Mouse (Mus musculus) limb, embryonic 14.5 days (tissue): ENCODE data around the gene Gaa. TPM values are rescaled to one million over a fixed set of nuclear protein-coding genes. Genes with fewer than 3 reads are reported as not detected.

Source experiments
- ATAC-seq: fragments of 200-750 bp; cut with Nextera tagmentation; 2 replicates; pipeline ENCODE4 v1.8.0; 2017; ENCODE audit warnings: low read depth, moderate number of reproducible peaks, moderate TSS enrichment; ENCODE audit not compliant: low FRiP score
- DNase-seq: peaks from one replicate; pipeline ENCODE4 v3.0.0-alpha.2; 2015; ENCODE audit warnings: low spot score
- H3K27ac ChIP-seq: fragments of 300-500 bp; sonication (generic); replicated peaks from 2 replicates; pipeline ENCODE4 v1.5.1; 2014; ENCODE audit warnings: low read depth, mild to moderate bottlenecking, low read length, moderate library complexity, mixed read lengths
- H3K27me3 ChIP-seq: fragments of 300-500 bp; sonication (generic); 2 replicates; pipeline ENCODE4 v1.6.1; 2014; ENCODE audit warnings: low read length, mixed read lengths; ENCODE audit not compliant: control insufficient read depth, insufficient read depth
- H3K36me3 ChIP-seq: fragments of 300-500 bp; sonication (generic); 2 replicates; pipeline ENCODE4 v1.6.1; 2014; ENCODE audit warnings: mild to moderate bottlenecking, low read length, moderate library complexity, mixed read lengths; ENCODE audit not compliant: control insufficient read depth, insufficient read depth
- H3K4me1 ChIP-seq: fragments of 300-500 bp; sonication (generic); 2 replicates; pipeline ENCODE4 v1.6.1; 2014; ENCODE audit warnings: antibody characterized with exemption, low read length, mixed read lengths; ENCODE audit not compliant: control insufficient read depth, insufficient read depth
- H3K4me2 ChIP-seq: fragments of 300-500 bp; sonication (generic); replicated peaks from 2 replicates; pipeline ENCODE4 v1.6.1; 2014; ENCODE audit warnings: low read depth, mild to moderate bottlenecking, low read length, moderate library complexity; ENCODE audit not compliant: severe bottlenecking
- H3K4me3 ChIP-seq: fragments of 300-500 bp; sonication (generic); replicated peaks from 2 replicates; pipeline ENCODE4 v1.5.1; 2014; ENCODE audit warnings: low read length
- H3K9ac ChIP-seq: fragments of 300-500 bp; sonication (generic); 2 replicates; pipeline ENCODE4 v1.6.1; 2014; ENCODE audit warnings: mild to moderate bottlenecking, low read depth, low read length, moderate library complexity; ENCODE audit not compliant: severe bottlenecking
- H3K9me3 ChIP-seq: fragments of 300-500 bp; sonication (generic); 2 replicates; pipeline ENCODE4 v1.6.1; 2016; ENCODE audit warnings: low read length; ENCODE audit not compliant: control insufficient read depth
- POLR2A ChIP-seq: fragments of 200-500 bp; IDR thresholded peaks from 2 replicates; pipeline ENCODE4 v1.8.0; 2012; ENCODE audit warnings: inconsistent platforms, mild to moderate bottlenecking, moderate library complexity, borderline replicate concordance; ENCODE audit not compliant: insufficient read depth, insufficient read length; ENCODE audit errors: extremely low read depth
- WGBS: fragments of 180-500 bp; shearing (Covaris S2); extraction: QIAGEN DNeasy Blood & Tissue Kit; methylation state at CpG from one replicate; pipeline ENCODE4 v1.1.7; 2014; 5-methylcytosine and 5-hydroxymethylcytosine counted together
- polyA plus RNA-seq, 2 experiments: library from polyadenylated mRNA; depleted of rRNA in 1 of 2; stranded (reverse) in 1 of 2; unstranded in 1 of 2; fragments of >200 nt; fragmentation: Nextera tagmentation in 1 of 2; extraction: Ambion mirVana in 1 of 2; gene quantifications; 2 replicates each; pipeline versions ENCODE4 v1.2.1 to v1.2.3; 2012 to 2014

Gaa gene
- polyA plus RNA-seq, 2 experiments = 74.5 to 136 TPM

DNA sequence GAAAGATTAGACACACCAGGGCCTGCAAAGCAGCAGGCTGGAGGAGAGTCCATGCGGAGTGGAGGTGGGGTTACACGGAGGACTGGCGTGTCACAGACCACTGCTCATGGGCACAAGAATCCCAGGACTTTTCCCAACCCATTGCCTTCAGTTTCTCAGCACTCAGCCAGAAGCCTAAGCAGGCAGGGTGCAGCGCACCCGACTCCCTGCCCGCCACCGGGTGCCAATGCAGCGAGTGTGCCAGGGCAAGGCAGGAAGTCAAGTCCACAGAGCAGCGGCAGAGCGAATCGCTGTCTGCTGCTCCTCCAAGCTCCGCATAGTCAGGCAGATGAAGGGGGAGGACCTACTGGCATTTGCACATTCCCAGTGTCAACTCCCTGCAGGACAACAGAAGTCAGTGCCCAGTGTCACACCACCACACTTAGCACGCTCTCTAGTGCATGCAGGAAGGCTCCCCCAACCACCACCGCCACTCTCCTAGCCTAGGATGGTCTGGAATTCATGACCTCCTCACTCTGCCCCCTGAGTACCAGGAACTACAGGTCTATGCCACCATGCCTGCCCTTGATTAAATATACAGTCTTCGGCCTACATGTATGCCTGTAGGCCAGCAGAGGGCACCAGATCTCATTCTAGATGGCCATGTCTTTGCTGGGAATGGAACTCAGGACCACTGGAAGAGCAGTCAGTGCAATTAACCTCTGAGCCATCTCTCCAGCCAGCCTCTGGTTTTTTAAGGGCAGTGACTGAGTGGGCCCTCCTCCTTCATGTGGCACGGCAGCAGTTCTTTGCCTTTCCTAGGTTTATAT lies 37.4 kb downstream of the Gaa start:
- no peaks in the 10 kb centered on the region for H3K9me3 ChIP-seq
- no peaks in the 10 kb centered on the region for H3K36me3 ChIP-seq
- H3K4me3 ChIP-seq = no peak overlapping the region
- H3K4me2 ChIP-seq = no peak overlapping the region
- DNase-seq = no peak
- no peak overlapping the region for H3K27ac ChIP-seq
- peaks cover 4% of the 10 kb centered on the region; the same call in 1 of the 2 replicates for H3K4me1 ChIP-seq
- ATAC-seq = no peak
- H3K27me3 ChIP-seq = no peaks in the 10 kb centered on the region
- TF ChIP-seq POLR2A = no peak
- WGBS = 44% methylated on average over 16 of the region's 16 CpGs
- H3K9ac ChIP-seq = no peak overlapping the region

DNA sequence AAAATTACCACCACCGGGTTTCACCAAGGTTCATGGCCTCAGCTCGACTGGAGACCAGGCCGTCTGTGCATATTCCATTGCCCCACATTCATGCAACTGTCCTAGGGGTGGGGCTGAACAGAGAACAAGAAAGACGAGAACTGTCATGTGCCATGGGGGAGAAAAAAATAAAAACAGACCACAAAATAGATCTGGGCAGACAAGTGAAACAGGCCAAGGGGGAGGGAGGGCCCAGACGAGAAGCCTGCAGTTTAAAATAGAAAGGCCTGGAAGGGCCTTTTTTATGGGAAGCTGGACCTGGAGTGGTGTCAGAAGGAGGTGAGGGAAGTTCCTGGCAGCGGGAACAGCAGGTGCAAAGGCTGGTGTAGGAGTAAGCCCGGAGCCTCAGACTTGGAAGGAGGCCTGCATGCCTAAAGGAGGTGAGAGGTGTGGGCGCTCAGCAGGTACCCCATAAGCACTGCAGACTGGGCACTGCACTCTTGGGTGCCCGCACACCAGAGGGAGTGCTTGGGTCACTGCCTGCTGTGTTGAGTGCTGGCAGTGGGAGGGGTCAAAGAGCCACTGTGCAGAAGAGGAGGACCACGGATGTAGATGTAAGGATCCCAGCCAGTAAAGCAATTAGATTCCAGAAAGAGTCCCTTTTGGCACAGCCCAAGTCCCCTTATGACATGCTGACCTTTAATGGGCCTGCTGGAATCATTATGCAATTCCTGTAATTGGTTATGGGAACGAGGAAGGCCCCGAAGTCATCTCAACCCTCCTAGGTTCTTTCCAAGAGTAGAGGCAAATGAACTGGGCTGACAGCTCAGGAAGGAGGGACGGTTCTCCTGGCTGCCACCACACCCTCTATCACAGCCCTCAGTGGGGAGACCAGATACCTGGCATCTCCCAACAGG lies 39.3 kb downstream of the Gaa start:
- Histone ChIP-seq H3K9me3 (no peaks in the 10 kb centered on the region), H3K4me3 (no peak overlapping the region), H3K4me2 (no peak overlapping the region), H3K36me3 (no peaks in the 10 kb centered on the region), H3K4me1 (no peaks in the 10 kb centered on the region; the same call in 1 of the 2 replicates), H3K27me3 (no peaks in the 10 kb centered on the region), H3K27ac (no peak overlapping the region), H3K9ac (no peak overlapping the region)
- 47% methylated on average over 13 of the region's 13 CpGs for WGBS
- TF ChIP-seq POLR2A = no peak
- DNase-seq (no peak), ATAC-seq (no peak)

DNA sequence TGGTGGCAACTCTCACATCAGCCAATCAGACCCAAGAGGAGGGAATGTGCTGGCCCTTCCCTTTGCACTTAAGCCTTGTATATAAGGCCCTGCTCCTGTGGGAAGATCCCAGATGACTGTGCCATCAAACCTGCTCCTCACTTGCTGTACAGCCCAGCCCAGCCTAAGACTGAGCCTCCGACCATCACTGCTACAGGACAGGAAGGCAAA lies 39.9 kb downstream of the Gaa start, which contains the start of gene Card14:
TSS of gene Card14 (plus strand) at position 111 of the 210 bp plus-strand sequence.
- no peaks in the 10 kb centered on the region; the same call in 1 of the 2 replicates for H3K4me1 ChIP-seq
- DNase-seq (no peak), ATAC-seq (no peak)
- no peak within 1 kb of the TSS for H3K4me3 ChIP-seq
- no peaks in the 10 kb centered on the region for H3K36me3 ChIP-seq
- H3K27ac ChIP-seq = 0 out of 2 replicates have a peak within 1 kb of the TSS, but pooled peaks have one; percentile 7
- peak within 1 kb of the TSS; percentile 28 for H3K4me2 ChIP-seq
- H3K9ac ChIP-seq = peak within 1 kb of the TSS; percentile 9; the same call in 1 of the 2 replicates
- 32% methylated on average over 1 of the region's 1 CpGs for WGBS
- TF ChIP-seq POLR2A = no peak
- no peaks in the 10 kb centered on the region for H3K27me3 ChIP-seq
- H3K9me3 ChIP-seq = no peaks in the 10 kb centered on the region

DNA sequence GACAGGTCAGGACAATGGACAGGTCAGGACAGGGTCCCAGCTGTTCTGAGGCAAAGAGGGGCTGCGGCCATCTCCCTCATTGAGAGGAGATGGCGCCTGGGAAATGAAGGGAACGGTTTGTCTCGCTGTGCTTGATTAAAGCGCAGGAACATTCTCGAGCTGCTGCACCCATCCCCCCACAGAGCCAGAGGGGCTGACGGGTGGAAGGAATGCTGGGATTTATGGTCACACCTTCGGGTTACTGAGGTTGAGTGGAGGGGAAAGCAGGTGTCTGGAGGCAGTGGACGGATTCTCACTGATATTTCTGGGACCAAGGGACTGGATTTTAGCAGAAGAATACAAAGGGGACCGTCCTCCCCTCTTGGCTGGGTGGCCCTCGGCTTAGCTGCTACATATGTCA lies 40.2 kb downstream of the Gaa start:
- WGBS = 14% methylated on average over 11 of the region's 11 CpGs
- no peak for DNase-seq
- Histone ChIP-seq H3K36me3 (no peaks in the 10 kb centered on the region), H3K9me3 (no peaks in the 10 kb centered on the region), H3K4me3 (no peak overlapping the region), H3K4me2 (peak overlapping the region; percentile 28), H3K27ac (0 out of 2 replicates have a peak overlapping the region, but pooled peaks have one; percentile 7), H3K4me1 (no peaks in the 10 kb centered on the region; the same call in 1 of the 2 replicates), H3K27me3 (no peaks in the 10 kb centered on the region), H3K9ac (peak overlapping the region; percentile 9; the same call in 1 of the 2 replicates)
- peak; percentile 63 for ATAC-seq
- TF ChIP-seq POLR2A = no peak

DNA sequence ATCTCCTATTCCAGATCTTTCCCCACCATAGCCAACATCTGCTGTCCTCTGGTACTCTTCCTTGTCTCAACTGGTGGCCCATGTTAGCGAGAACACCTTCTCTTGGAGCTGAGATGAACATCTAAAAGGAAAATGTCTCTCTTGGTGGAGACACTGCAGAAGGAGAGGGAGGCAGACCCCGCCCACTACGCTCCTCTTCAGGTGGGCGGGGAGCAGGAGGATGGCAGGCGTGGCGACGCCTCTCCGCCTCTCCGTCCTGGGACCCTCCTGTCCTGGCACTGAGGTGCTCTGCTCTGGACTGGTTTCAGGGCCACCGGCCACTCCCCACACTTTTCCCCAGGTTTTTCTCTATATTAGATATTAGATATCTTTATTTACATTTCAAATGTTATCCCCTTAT lies 42.9 kb downstream of the Gaa start:
- Histone ChIP-seq H3K4me1 (no peaks in the 10 kb centered on the region; the same call in 1 of the 2 replicates), H3K4me2 (no peak overlapping the region)
- WGBS = 14% methylated on average over 10 of the region's 10 CpGs

More for the DNA sequence above, 42.9 kb downstream of the Gaa start:
- no peak for TF ChIP-seq POLR2A
- Histone ChIP-seq H3K9me3 (no peaks in the 10 kb centered on the region), H3K27ac (no peak overlapping the region), H3K4me3 (no peak overlapping the region), H3K27me3 (no peaks in the 10 kb centered on the region), H3K9ac (no peak overlapping the region), H3K36me3 (no peaks in the 10 kb centered on the region)
- DNase-seq = no peak
- no peak for ATAC-seq
